Mouse (Mus musculus) midbrain, embryonic 10.5 days (tissue): ENCODE data around the gene Gm17359. TPM values are rescaled to one million over a fixed set of nuclear protein-coding genes. Genes with fewer than 3 reads are reported as not detected.

Experiments
- DNase-seq: peaks from one replicate; pipeline ENCODE4 v3.0.0-alpha.2; 2017; ENCODE audit warnings: low spot score
- H3K27ac ChIP-seq: fragments of 300-500 bp; sonication (generic); replicated peaks from 2 replicates; pipeline ENCODE4 v1.5.1; 2016; ENCODE audit warnings: mild to moderate bottlenecking
- H3K27me3 ChIP-seq: fragments of 300-500 bp; sonication (generic); 2 replicates; pipeline ENCODE4 v1.6.1; 2016; ENCODE audit warnings: low read depth, mild to moderate bottlenecking; ENCODE audit not compliant: poor library complexity, severe bottlenecking
- H3K36me3 ChIP-seq: fragments of 300-500 bp; sonication (generic); 2 replicates; pipeline ENCODE4 v1.6.1; 2016; ENCODE audit warnings: mild to moderate bottlenecking, moderate library complexity
- H3K4me1 ChIP-seq: fragments of 300-500 bp; sonication (generic); 2 replicates; pipeline ENCODE4 v1.6.1; 2016
- H3K4me3 ChIP-seq: fragments of 300-500 bp; sonication (generic); 2 replicates; pipeline ENCODE4 v1.5.1; 2016; ENCODE audit warnings: mild to moderate bottlenecking, moderate library complexity
- H3K9me3 ChIP-seq: fragments of 300-500 bp; sonication (generic); replicated peaks from 2 replicates; pipeline ENCODE4 v1.6.1; 2016; ENCODE audit warnings: mild to moderate bottlenecking
- WGBS: fragments of 180-500 bp; shearing (Covaris S2); methylation state at CpG from one replicate; pipeline ENCODE4 v1.1.7; 2016; 5-methylcytosine and 5-hydroxymethylcytosine counted together
- polyA plus RNA-seq: library from polyadenylated mRNA; unstranded; fragments of >200 nt; fragmentation: Nextera tagmentation; extraction: Ambion mirVana; gene quantifications from 2 replicates; pipeline ENCODE4 v1.2.1, GENCODE M21; 2016

Gm17359 gene
- 0.14 TPM in 1 of 2 replicates, not detected in the other for polyA plus RNA-seq

- Histone ChIP-seq H3K4me3 (no peak within 1 kb of the TSS), H3K36me3 (no peaks in the 10 kb centered on the region), H3K4me1 (no peaks in the 10 kb centered on the region), H3K27ac (no peak within 1 kb of the TSS), H3K9me3 (no peaks in the 10 kb centered on the region), H3K27me3 (no peaks in the 10 kb centered on the region)
- no peak for DNase-seq
- WGBS = 78% methylated on average over 8 of the region's 8 CpGs
These were observed at the start of gene Gm17359 for GRCm38 (mm10) chr3:79336044-79336766. Gm17359 (plus strand) TSS chr3:79336661.

GRCm38 (mm10) chr3:79287108-79287576 lies 49.3 kb upstream of the Gm17359 start:
- Histone ChIP-seq H3K27ac (peak overlapping the region; percentile 96), H3K27me3 (peaks cover 26% of the 10 kb centered on the region), H3K9me3 (no peaks in the 10 kb centered on the region), H3K36me3 (no peaks in the 10 kb centered on the region), H3K4me1 (peaks cover 45% of the 10 kb centered on the region), H3K4me3 (peak overlapping the region; percentile 93)
- WGBS = 2% methylated on average over 60 of the region's 60 CpGs
- peak; percentile 94 for DNase-seq

- WGBS = 19% methylated on average over 17 of the region's 17 CpGs
- Histone ChIP-seq H3K9me3 (no peaks in the 10 kb centered on the region), H3K27me3 (peaks cover 26% of the 10 kb centered on the region), H3K27ac (peak overlapping the region; percentile 96), H3K36me3 (no peaks in the 10 kb centered on the region), H3K4me1 (peaks cover 38% of the 10 kb centered on the region), H3K4me3 (peak overlapping the region; percentile 93)
- DNase-seq = no peak
These were observed 48.6 kb upstream of the Gm17359 start for GRCm38 (mm10) chr3:79287699-79288458.

GRCm38 (mm10) chr3:79289050-79289449 lies 47.4 kb upstream of the Gm17359 start:
- Histone ChIP-seq H3K36me3 (no peaks in the 10 kb centered on the region), H3K9me3 (no peaks in the 10 kb centered on the region), H3K27me3 (peaks cover 26% of the 10 kb centered on the region), H3K4me1 (peaks cover 26% of the 10 kb centered on the region), H3K4me3 (no peak overlapping the region), H3K27ac (no peak overlapping the region)
- DNase-seq = no peak
- WGBS = 71% methylated on average over 3 of the region's 3 CpGs

- H3K27me3 ChIP-seq = peaks cover 22% of the 10 kb centered on the region
- no peak for DNase-seq
- 72% methylated on average over 4 of the region's 4 CpGs for WGBS
These were observed 43.4 kb upstream of the Gm17359 start for GRCm38 (mm10) chr3:79293023-79293422.

GRCm38 (mm10) chr3:79294701-79295100 lies 41.8 kb upstream of the Gm17359 start:
- Histone ChIP-seq H3K27me3 (peaks cover 5% of the 10 kb centered on the region; the same call in 1 of the 2 replicates), H3K27ac (no peak overlapping the region), H3K9me3 (no peaks in the 10 kb centered on the region), H3K4me1 (no peaks in the 10 kb centered on the region), H3K36me3 (no peaks in the 10 kb centered on the region), H3K4me3 (no peak overlapping the region)
- WGBS = 89% methylated on average over 3 of the region's 3 CpGs
- DNase-seq = no peak

More at GRCm38 (mm10) chr3:79293023-79293422, 43.4 kb upstream of the Gm17359 start:
- Histone ChIP-seq H3K4me3 (no peak overlapping the region), H3K4me1 (no peaks in the 10 kb centered on the region; the same call in 1 of the 2 replicates), H3K36me3 (no peaks in the 10 kb centered on the region), H3K27ac (no peak overlapping the region), H3K9me3 (no peaks in the 10 kb centered on the region)

- no peak overlapping the region for H3K27ac ChIP-seq
- H3K27me3 ChIP-seq = no peaks in the 10 kb centered on the region
- H3K9me3 ChIP-seq = no peaks in the 10 kb centered on the region
- H3K4me3 ChIP-seq = no peak overlapping the region
- no peaks in the 10 kb centered on the region for H3K36me3 ChIP-seq
- no peak for DNase-seq
- WGBS = 80% methylated on average over 5 of the region's 5 CpGs
- no peaks in the 10 kb centered on the region for H3K4me1 ChIP-seq
These were observed 40.4 kb upstream of the Gm17359 start for GRCm38 (mm10) chr3:79296049-79296448.

GRCm38 (mm10) chr3:79296586-79296985 lies 39.9 kb upstream of the Gm17359 start:
- Histone ChIP-seq H3K27ac (no peak overlapping the region), H3K4me1 (no peaks in the 10 kb centered on the region), H3K4me3 (no peak overlapping the region), H3K9me3 (no peaks in the 10 kb centered on the region), H3K36me3 (no peaks in the 10 kb centered on the region), H3K27me3 (no peaks in the 10 kb centered on the region)
- 94% methylated on average over 3 of the region's 3 CpGs for WGBS
- DNase-seq = no peak

GRCm38 (mm10) chr3:79297281-79297680 lies 39.2 kb upstream of the Gm17359 start:
- H3K4me3 ChIP-seq = no peak overlapping the region
- H3K27ac ChIP-seq = no peak overlapping the region
- H3K4me1 ChIP-seq = no peaks in the 10 kb centered on the region
- H3K9me3 ChIP-seq = no peaks in the 10 kb centered on the region
- H3K27me3 ChIP-seq = no peaks in the 10 kb centered on the region
- no peak for DNase-seq
- no peaks in the 10 kb centered on the region for H3K36me3 ChIP-seq
- 92% methylated on average over 4 of the region's 4 CpGs for WGBS

- no peaks in the 10 kb centered on the region for H3K4me1 ChIP-seq
- H3K27me3 ChIP-seq = no peaks in the 10 kb centered on the region
- no peak overlapping the region for H3K27ac ChIP-seq
- WGBS = 88% methylated on average over 15 of the region's 15 CpGs
- no peak overlapping the region for H3K4me3 ChIP-seq
- no peak for DNase-seq
- no peaks in the 10 kb centered on the region for H3K36me3 ChIP-seq
- no peaks in the 10 kb centered on the region for H3K9me3 ChIP-seq
These were observed 37.1 kb upstream of the Gm17359 start for GRCm38 (mm10) chr3:79299401-79299800.

- Histone ChIP-seq H3K27me3 (no peaks in the 10 kb centered on the region), H3K4me3 (no peak overlapping the region), H3K4me1 (peaks cover 3% of the 10 kb centered on the region; the same call in 1 of the 2 replicates), H3K9me3 (no peaks in the 10 kb centered on the region), H3K27ac (no peak overlapping the region), H3K36me3 (no peaks in the 10 kb centered on the region)
- 91% methylated on average over 4 of the region's 4 CpGs for WGBS
- no peak for DNase-seq
These were observed 27.9 kb upstream of the Gm17359 start for GRCm38 (mm10) chr3:79308605-79309004.

- Histone ChIP-seq H3K36me3 (no peaks in the 10 kb centered on the region), H3K27ac (no peak overlapping the region), H3K9me3 (no peaks in the 10 kb centered on the region), H3K4me1 (peaks cover 12% of the 10 kb centered on the region), H3K27me3 (no peaks in the 10 kb centered on the region), H3K4me3 (no peak overlapping the region)
- 91% methylated on average over 7 of the region's 7 CpGs for WGBS
- DNase-seq = no peak
These were observed 26.3 kb upstream of the Gm17359 start for GRCm38 (mm10) chr3:79310184-79310583.

- Histone ChIP-seq H3K4me1 (peaks cover 9% of the 10 kb centered on the region), H3K27ac (no peak overlapping the region)
- DNase-seq = no peak
These were observed 24.6 kb upstream of the Gm17359 start for GRCm38 (mm10) chr3:79311895-79312294.

More at GRCm38 (mm10) chr3:79311895-79312294, 24.6 kb upstream of the Gm17359 start:
- no peak overlapping the region for H3K4me3 ChIP-seq
- no peaks in the 10 kb centered on the region for H3K36me3 ChIP-seq
- H3K9me3 ChIP-seq = no peaks in the 10 kb centered on the region
- H3K27me3 ChIP-seq = no peaks in the 10 kb centered on the region
